Mouse (Mus musculus) hindbrain, embryonic 12.5 days (tissue): Measurements from ENCODE around the gene Sccpdh. TPM values are rescaled to one million over a fixed set of nuclear protein-coding genes. Genes with fewer than 3 reads are reported as not detected.
"Not testable (repeated sequence)": the region's sequence is repeated elsewhere in the genome, so short reads cannot be mapped to it uniquely, and the experiment has no call there.

Source experiments
- ATAC-seq: fragments of 200-750 bp; cut with Nextera tagmentation; 2 replicates; pipeline ENCODE4 v1.8.0; 2017; ENCODE audit warnings: moderate TSS enrichment; ENCODE audit not compliant: low FRiP score
- H3K27ac ChIP-seq: fragments of 300-500 bp; sonication (generic); 2 replicates; pipeline ENCODE4 v1.5.1; 2016; ENCODE audit warnings: mild to moderate bottlenecking
- H3K27me3 ChIP-seq: fragments of 300-500 bp; sonication (generic); 2 replicates; pipeline ENCODE4 v1.6.1; 2016; ENCODE audit warnings: mild to moderate bottlenecking
- H3K36me3 ChIP-seq: fragments of 300-500 bp; sonication (generic); 2 replicates; pipeline ENCODE4 v1.6.1; 2016; ENCODE audit warnings: mild to moderate bottlenecking
- H3K4me1 ChIP-seq: fragments of 300-500 bp; sonication (generic); 2 replicates; pipeline ENCODE4 v1.6.1; 2016
- H3K4me2 ChIP-seq: fragments of 300-500 bp; sonication (generic); replicated peaks from 2 replicates; pipeline ENCODE4 v1.6.1; 2016; ENCODE audit warnings: mild to moderate bottlenecking
- H3K4me3 ChIP-seq: fragments of 300-500 bp; sonication (generic); 2 replicates; pipeline ENCODE4 v1.5.1; 2016; ENCODE audit warnings: mild to moderate bottlenecking
- H3K9ac ChIP-seq: fragments of 300-500 bp; sonication (generic); 2 replicates; pipeline ENCODE4 v1.6.1; 2016; ENCODE audit warnings: mild to moderate bottlenecking, moderate library complexity
- H3K9me3 ChIP-seq: fragments of 300-500 bp; sonication (generic); replicated peaks from 2 replicates; pipeline ENCODE4 v1.6.1; 2016; ENCODE audit warnings: mild to moderate bottlenecking
- WGBS: fragments of 180-500 bp; shearing (Covaris S2); methylation state at CpG from one replicate; pipeline ENCODE4 v1.1.7; 2016; 5-methylcytosine and 5-hydroxymethylcytosine counted together
- polyA plus RNA-seq: library from polyadenylated mRNA; unstranded; fragments of >200 nt; fragmentation: Nextera tagmentation; extraction: Ambion mirVana; gene quantifications from 2 replicates; pipeline ENCODE4 v1.2.1, GENCODE M21; 2016

Gene Sccpdh
- polyA plus RNA-seq, 1 experiment from 2014 or later = 112 TPM

GRCm38 (mm10) chr1:179645101-179645979 lies 22.7 kb upstream of the Sccpdh start:
- Histone ChIP-seq H3K36me3 (no peaks in the 10 kb centered on the region), H3K9ac (no peak overlapping the region), H3K27me3 (no peaks in the 10 kb centered on the region), H3K4me1 (peaks cover 3% of the 10 kb centered on the region; the same call in 1 of the 2 replicates), H3K4me2 (peak overlapping the region; percentile 44), H3K9me3 (no peaks in the 10 kb centered on the region), H3K27ac (no peak overlapping the region), H3K4me3 (peak overlapping the region; percentile 8; the same call in 1 of the 2 replicates)
- peak; percentile 73 for ATAC-seq
- 64% methylated on average over 13 of the region's 13 CpGs for WGBS

DNA sequence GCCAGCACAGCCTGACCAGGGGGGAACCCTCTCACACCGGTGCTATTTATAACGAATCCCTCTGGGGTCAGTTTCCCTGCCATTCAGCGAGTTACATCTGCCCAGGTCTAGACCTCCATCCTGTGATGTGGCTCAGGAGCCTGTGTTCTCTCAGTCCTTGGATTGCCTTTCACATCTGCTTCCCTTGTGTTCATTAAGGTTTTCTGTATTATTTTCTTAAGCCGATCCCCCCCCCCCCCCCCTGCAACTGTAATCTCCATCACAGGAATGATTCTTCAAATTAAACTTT lies 22.1 kb upstream of the Sccpdh start:
- no peaks in the 10 kb centered on the region for H3K9me3 ChIP-seq
- no peaks in the 10 kb centered on the region for H3K27me3 ChIP-seq
- WGBS = 26% methylated on average over 4 of the region's 4 CpGs
- H3K27ac ChIP-seq = no peak overlapping the region
- peak overlapping the region; percentile 8; the same call in 1 of the 2 replicates for H3K4me3 ChIP-seq
- H3K9ac ChIP-seq = no peak overlapping the region
- ATAC-seq = peak; percentile 38
- peaks cover 3% of the 10 kb centered on the region; the same call in 1 of the 2 replicates for H3K4me1 ChIP-seq
- no peaks in the 10 kb centered on the region for H3K36me3 ChIP-seq
- peak overlapping the region; percentile 44 for H3K4me2 ChIP-seq

GRCm38 (mm10) chr1:179648678-179649077 lies 19.3 kb upstream of the Sccpdh start:
- not testable (repeated sequence) for H3K4me2 ChIP-seq, H3K4me3 ChIP-seq, H3K27ac ChIP-seq, H3K36me3 ChIP-seq, H3K27me3 ChIP-seq, H3K9ac ChIP-seq, H3K4me1 ChIP-seq, H3K9me3 ChIP-seq, ATAC-seq
- 79% methylated on average over 5 of the region's 5 CpGs for WGBS

DNA sequence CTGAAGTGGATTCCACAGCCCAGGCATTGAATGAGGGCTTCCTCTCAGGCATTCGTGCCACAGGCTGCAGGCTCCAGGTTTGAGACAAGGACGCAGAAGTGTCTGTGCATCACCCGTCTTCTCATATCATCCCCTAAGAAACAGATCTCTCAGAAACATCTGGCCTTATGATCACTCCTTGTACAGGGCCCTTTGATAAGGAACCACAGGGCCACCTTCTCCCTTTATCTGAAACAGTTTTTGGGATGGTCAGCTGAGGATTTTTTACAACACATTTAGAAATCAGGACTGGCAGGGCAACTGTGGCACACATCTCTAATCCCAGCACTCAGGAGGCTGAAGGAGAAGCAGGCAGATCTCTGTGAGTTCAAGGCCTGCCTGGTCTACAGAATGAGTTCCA lies 18.7 kb upstream of the Sccpdh start:
- H3K9ac ChIP-seq = no peak overlapping the region
- WGBS = 88% methylated on average over 3 of the region's 3 CpGs
- no peaks in the 10 kb centered on the region for H3K9me3 ChIP-seq
- H3K36me3 ChIP-seq = no peaks in the 10 kb centered on the region
- H3K4me1 ChIP-seq = peaks cover 3% of the 10 kb centered on the region; the same call in 1 of the 2 replicates
- no peak for ATAC-seq
- H3K4me3 ChIP-seq = no peak overlapping the region
- no peaks in the 10 kb centered on the region for H3K27me3 ChIP-seq
- no peak overlapping the region for H3K4me2 ChIP-seq
- H3K27ac ChIP-seq = no peak overlapping the region

- Histone ChIP-seq H3K27me3 (no peaks in the 10 kb centered on the region), H3K36me3 (no peaks in the 10 kb centered on the region), H3K4me3 (no peak overlapping the region), H3K27ac (no peak overlapping the region), H3K9me3 (no peaks in the 10 kb centered on the region), H3K4me2 (no peak overlapping the region), H3K9ac (no peak overlapping the region), H3K4me1 (peaks cover 3% of the 10 kb centered on the region; the same call in 1 of the 2 replicates)
- ATAC-seq = no peak
- WGBS = 79% methylated on average over 4 of the region's 4 CpGs
These were observed 17.7 kb upstream of the Sccpdh start for GRCm38 (mm10) chr1:179650284-179650683.

DNA sequence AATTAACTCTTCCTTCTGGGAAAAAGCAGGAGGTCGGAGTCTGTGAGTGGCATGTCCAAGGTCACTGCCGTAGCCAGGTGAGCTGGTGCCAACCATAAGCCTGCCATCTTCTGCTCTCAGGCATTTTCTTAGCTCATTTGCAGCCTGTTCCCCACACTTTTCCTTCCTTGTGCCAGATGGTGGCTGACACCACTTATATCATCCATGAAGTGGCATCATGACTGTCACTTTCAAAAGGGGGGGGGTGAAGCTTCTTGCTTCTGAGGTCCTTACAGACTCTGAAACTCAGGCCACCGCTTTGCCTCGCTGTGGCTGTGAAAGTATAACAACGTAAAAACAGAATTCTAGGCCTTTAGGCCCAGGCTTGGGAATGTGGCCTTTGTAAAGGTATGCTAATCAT lies 16.8 kb upstream of the Sccpdh start:
- Histone ChIP-seq H3K9ac (no peak overlapping the region), H3K27me3 (no peaks in the 10 kb centered on the region), H3K27ac (no peak overlapping the region), H3K4me1 (no peaks in the 10 kb centered on the region), H3K36me3 (no peaks in the 10 kb centered on the region), H3K4me2 (no peak overlapping the region), H3K9me3 (no peaks in the 10 kb centered on the region), H3K4me3 (no peak overlapping the region)
- WGBS = 81% methylated on average over 5 of the region's 5 CpGs
- no peak for ATAC-seq

DNA sequence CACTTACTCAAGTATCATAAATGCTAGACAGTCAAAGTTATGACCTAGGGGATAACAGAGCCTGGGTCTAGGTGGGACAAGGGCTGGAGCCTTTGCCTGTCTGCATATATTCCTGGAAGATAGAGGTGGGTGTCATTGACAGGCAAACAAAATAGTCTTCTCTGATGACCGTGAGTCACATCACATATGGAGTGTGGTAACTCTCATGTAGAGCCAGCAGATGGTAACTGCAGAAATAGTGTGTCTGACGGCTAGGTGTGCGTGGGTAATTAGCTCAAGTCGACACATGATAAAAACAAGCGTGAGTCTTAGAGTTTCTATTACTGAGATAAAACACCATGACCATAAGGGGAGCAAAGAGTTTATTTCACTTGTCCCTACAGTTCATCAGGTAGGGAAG lies 4.9 kb upstream of the Sccpdh start:
- no peaks in the 10 kb centered on the region for H3K36me3 ChIP-seq
- H3K27ac ChIP-seq = no peak overlapping the region
- H3K4me3 ChIP-seq = no peak overlapping the region
- no peak for ATAC-seq
- H3K4me1 ChIP-seq = peaks cover 6% of the 10 kb centered on the region; the same call in 1 of the 2 replicates
- no peak overlapping the region for H3K4me2 ChIP-seq
- WGBS = 93% methylated on average over 5 of the region's 5 CpGs
- H3K27me3 ChIP-seq = no peaks in the 10 kb centered on the region
- no peak overlapping the region for H3K9ac ChIP-seq
- H3K9me3 ChIP-seq = no peaks in the 10 kb centered on the region

DNA sequence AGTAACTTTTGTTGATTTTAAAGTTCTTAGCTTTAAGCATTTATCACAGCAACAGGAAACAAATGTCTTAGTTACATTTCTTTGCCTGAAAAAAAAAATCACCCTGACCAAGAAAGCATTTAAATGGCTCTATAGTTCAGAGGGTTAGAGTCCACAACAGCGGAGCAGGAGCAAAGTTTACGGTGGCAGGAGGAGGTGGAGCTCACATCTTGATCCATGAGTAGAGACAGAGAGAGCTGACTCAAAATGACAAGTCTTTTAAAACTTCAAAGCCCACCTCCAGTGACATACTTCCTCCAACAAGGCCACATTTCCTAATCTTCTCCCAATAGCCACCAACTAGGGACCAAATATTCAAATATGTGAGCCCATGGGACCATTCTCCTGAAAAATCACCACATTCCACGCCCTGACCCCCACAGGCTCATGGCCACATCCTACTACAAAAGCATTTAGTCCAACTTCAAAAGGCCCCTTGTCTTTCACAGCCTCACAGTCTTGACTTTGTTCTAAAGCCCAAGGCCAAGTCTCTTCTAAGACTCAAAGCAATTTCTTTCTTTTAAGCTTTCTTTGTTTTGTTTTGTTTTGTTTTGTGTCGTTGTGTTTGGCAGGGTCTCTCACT lies 3.6 kb upstream of the Sccpdh start:
- Histone ChIP-seq H3K27ac (no peak overlapping the region), H3K27me3 (no peaks in the 10 kb centered on the region), H3K4me3 (no peak overlapping the region), H3K9me3 (no peaks in the 10 kb centered on the region), H3K4me2 (no peak overlapping the region), H3K4me1 (peaks cover 12% of the 10 kb centered on the region), H3K9ac (no peak overlapping the region), H3K36me3 (no peaks in the 10 kb centered on the region)
- 53% methylated on average over 4 of the region's 4 CpGs for WGBS
- ATAC-seq = no peak

GRCm38 (mm10) chr1:179666971-179667370 lies 1.0 kb upstream of the Sccpdh start:
- Histone ChIP-seq H3K4me2 (peak overlapping the region; percentile 63; the same call in 1 of the 2 replicates), H3K27ac (no peak overlapping the region; the same call in 1 of the 2 replicates), H3K4me3 (no peak overlapping the region), H3K9ac (no peak overlapping the region), H3K36me3 (peaks cover 6% of the 10 kb centered on the region; the same call in 1 of the 2 replicates), H3K9me3 (no peaks in the 10 kb centered on the region), H3K4me1 (peaks cover 19% of the 10 kb centered on the region), H3K27me3 (no peaks in the 10 kb centered on the region)
- ATAC-seq = no peak
- 46% methylated on average over 2 of the region's 2 CpGs for WGBS

DNA sequence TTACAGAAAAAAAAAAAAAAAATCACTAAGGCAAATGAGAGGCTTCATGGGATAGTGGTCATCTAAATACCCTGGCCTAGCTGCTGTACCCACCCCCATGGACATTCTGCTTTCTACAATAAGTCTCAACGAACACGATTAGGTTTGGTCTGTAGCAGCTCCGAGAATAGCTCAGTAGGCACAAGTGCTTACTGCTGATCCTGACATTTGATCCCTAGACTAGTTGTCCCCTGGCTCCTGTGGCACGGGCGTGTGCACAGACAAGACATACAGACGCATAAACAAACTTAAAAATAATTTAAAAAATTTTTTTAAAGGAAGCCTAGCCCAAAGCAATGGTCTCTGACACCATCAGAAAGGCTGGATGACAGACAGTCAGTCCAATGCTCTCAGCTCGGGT lies 560 bp upstream of the Sccpdh start:
- peak; percentile 12; the same call in 1 of the 2 replicates for ATAC-seq
- Histone ChIP-seq H3K27ac (peak overlapping the region; percentile 85), H3K4me2 (peak overlapping the region; percentile 63), H3K4me1 (peaks cover 19% of the 10 kb centered on the region), H3K27me3 (no peaks in the 10 kb centered on the region), H3K36me3 (peaks cover 11% of the 10 kb centered on the region; the same call in 1 of the 2 replicates), H3K9ac (peak overlapping the region; percentile 83), H3K9me3 (no peaks in the 10 kb centered on the region), H3K4me3 (peak overlapping the region; percentile 73)
- 2% methylated on average over 7 of the region's 7 CpGs for WGBS

DNA sequence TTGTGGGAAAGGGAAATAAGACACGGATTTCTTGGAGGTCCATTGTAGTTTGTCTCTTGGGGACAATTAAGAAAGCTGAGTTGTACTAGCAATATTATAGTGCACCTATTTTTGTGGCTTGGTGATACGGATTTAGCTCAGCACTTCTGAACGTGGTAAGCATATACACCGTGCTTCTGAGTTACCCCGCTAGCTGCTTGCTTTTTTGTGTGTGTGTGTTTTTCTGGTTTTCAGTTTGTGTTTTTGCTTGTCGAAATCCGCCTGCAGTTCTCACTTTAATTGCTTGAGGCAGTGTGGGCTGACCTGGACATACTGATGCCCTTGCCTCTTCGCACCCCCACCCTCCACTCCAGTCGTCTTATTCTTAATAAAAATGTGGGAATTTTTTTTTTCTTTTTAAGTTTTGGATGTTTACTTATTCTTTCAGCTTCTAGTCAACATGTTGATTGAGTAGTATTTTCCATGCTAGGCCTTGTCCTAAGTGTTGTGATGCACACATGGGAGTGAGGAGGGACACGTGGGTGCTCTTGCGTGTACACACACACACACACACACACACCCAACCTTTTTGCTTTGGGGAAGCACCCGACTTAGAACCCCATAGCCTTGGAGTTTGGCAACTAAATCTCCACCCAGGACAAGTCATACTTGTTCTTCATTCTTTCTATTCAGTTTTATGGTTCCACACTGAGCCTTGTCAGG lies 977 bp downstream of the Sccpdh start:
- Histone ChIP-seq H3K9me3 (no peaks in the 10 kb centered on the region), H3K36me3 (peaks cover 26% of the 10 kb centered on the region), H3K27me3 (no peaks in the 10 kb centered on the region), H3K27ac (peak overlapping the region; percentile 85), H3K4me1 (peaks cover 19% of the 10 kb centered on the region), H3K4me3 (peak overlapping the region; percentile 73), H3K4me2 (peak overlapping the region; percentile 63), H3K9ac (peak overlapping the region; percentile 83)
- 21% methylated on average over 12 of the region's 12 CpGs for WGBS
- ATAC-seq = no peak; the same call in 1 of the 2 replicates

- H3K4me2 ChIP-seq = no peak overlapping the region
- H3K9ac ChIP-seq = no peak overlapping the region
- WGBS = 93% methylated on average over 3 of the region's 3 CpGs
- no peak for ATAC-seq
- peaks cover 63% of the 10 kb centered on the region for H3K36me3 ChIP-seq
- H3K4me1 ChIP-seq = peaks cover 8% of the 10 kb centered on the region
- H3K4me3 ChIP-seq = no peak overlapping the region
- no peak overlapping the region for H3K27ac ChIP-seq
- no peaks in the 10 kb centered on the region for H3K9me3 ChIP-seq
- H3K27me3 ChIP-seq = no peaks in the 10 kb centered on the region
These were observed 6.3 kb downstream of the Sccpdh start for GRCm38 (mm10) chr1:179674355-179674754.
